Mouse (Mus musculus): Measurements from ENCODE around the gene Doc2g. TPM values are rescaled to one million over a fixed set of nuclear protein-coding genes. Genes with fewer than 3 reads are reported as not detected.

Gene Doc2g
- polyA plus RNA-seq, 1 experiment from 2014 or later, result 3.8 TPM

DNA sequence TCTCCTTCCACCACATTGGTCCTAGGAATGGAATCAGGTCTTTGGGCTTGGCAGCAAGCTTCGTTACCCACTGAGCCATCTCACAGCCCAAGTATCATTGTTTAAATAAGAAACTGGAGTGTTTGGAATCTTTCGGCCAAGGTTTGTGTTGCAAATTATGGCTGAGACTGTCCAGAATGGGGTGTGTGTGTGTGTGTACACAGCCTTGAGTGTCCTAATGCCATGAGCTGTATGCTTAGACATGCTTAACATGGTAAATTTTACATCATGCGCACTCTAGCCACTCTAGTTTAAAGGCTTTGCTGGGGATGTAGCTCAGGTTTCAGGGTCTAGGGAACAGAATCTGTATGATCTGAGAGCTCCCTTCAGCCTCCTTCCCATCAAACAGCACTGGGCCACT is 7.6 kb upstream of the Doc2g start:
- Histone ChIP-seq H3K4me2 (ENCODE audit: low read depth, low read length) (no peak overlapping the region), H3K9me3 (ENCODE audit: control insufficient read depth, low read length) (no peaks in the 10 kb centered on the region), H3K27me3 (ENCODE audit: control insufficient read depth, insufficient read depth, low read depth, low read length) (no peaks in the 10 kb centered on the region), H3K4me1 (replicated peaks; ENCODE audit: control insufficient read depth, insufficient read depth, low read length) (peaks cover 9% of the 10 kb centered on the region), H3K4me3 (ENCODE audit: low read length) (no peak overlapping the region), H3K9ac (ENCODE audit: low read length) (no peak overlapping the region), H3K27ac (ENCODE audit: low read length) (0 out of 2 replicates have a peak overlapping the region, but pooled peaks have one; percentile 24), H3K36me3 (ENCODE audit: control insufficient read depth, insufficient read depth, low read length) (no peaks in the 10 kb centered on the region)
- WGBS, result 56% methylated on average over 3 of the region's 3 CpGs
- no peak for ATAC-seq (ENCODE audit: low read depth)

GRCm38 (mm10) chr19:3996106-3996505 is 7.0 kb upstream of the Doc2g start:
- H3K9me3 ChIP-seq (ENCODE audit: control insufficient read depth, low read length), result no peaks in the 10 kb centered on the region
- ATAC-seq (ENCODE audit: low read depth), result no peak
- H3K27me3 ChIP-seq (ENCODE audit: control insufficient read depth, insufficient read depth, low read depth, low read length), result no peaks in the 10 kb centered on the region
- H3K36me3 ChIP-seq (ENCODE audit: control insufficient read depth, insufficient read depth, low read length), result no peaks in the 10 kb centered on the region
- H3K4me3 ChIP-seq (ENCODE audit: low read length), result no peak overlapping the region
- WGBS, result 47% methylated on average over 7 of the region's 7 CpGs
- H3K4me1 ChIP-seq (replicated peaks; ENCODE audit: control insufficient read depth, insufficient read depth, low read length), result peaks cover 12% of the 10 kb centered on the region
- no peak overlapping the region for H3K9ac ChIP-seq (ENCODE audit: low read length)
- H3K27ac ChIP-seq (ENCODE audit: low read length), result 0 out of 2 replicates have a peak overlapping the region, but pooled peaks have one; percentile 24
- no peak overlapping the region for H3K4me2 ChIP-seq (ENCODE audit: low read depth, low read length)

- Histone ChIP-seq H3K27ac (ENCODE audit: low read length) (no peak overlapping the region), H3K9ac (ENCODE audit: low read length) (no peak overlapping the region), H3K9me3 (ENCODE audit: control insufficient read depth, low read length) (no peaks in the 10 kb centered on the region), H3K27me3 (ENCODE audit: control insufficient read depth, insufficient read depth, low read depth, low read length) (no peaks in the 10 kb centered on the region), H3K36me3 (ENCODE audit: control insufficient read depth, insufficient read depth, low read length) (no peaks in the 10 kb centered on the region), H3K4me1 (replicated peaks; ENCODE audit: control insufficient read depth, insufficient read depth, low read length) (peaks cover 17% of the 10 kb centered on the region), H3K4me2 (ENCODE audit: low read depth, low read length) (no peak overlapping the region), H3K4me3 (ENCODE audit: low read length) (no peak overlapping the region)
- WGBS, result 74% methylated on average over 8 of the region's 8 CpGs
- ATAC-seq (ENCODE audit: low read depth), result no peak
Observed at GRCm38 (mm10) chr19:3996747-3997146, 6.4 kb upstream of the Doc2g start.

GRCm38 (mm10) chr19:3997231-3997630 is 5.9 kb upstream of the Doc2g start:
- no peak overlapping the region for H3K27ac ChIP-seq (ENCODE audit: low read length)
- 44% methylated on average over 8 of the region's 8 CpGs for WGBS
- no peaks in the 10 kb centered on the region for H3K9me3 ChIP-seq (ENCODE audit: control insufficient read depth, low read length)
- H3K36me3 ChIP-seq (ENCODE audit: control insufficient read depth, insufficient read depth, low read length), result no peaks in the 10 kb centered on the region
- no peak overlapping the region for H3K4me2 ChIP-seq (ENCODE audit: low read depth, low read length)
- ATAC-seq (ENCODE audit: low read depth), result no peak
- H3K27me3 ChIP-seq (ENCODE audit: control insufficient read depth, insufficient read depth, low read depth, low read length), result no peaks in the 10 kb centered on the region
- H3K4me3 ChIP-seq (ENCODE audit: low read length), result no peak overlapping the region
- H3K4me1 ChIP-seq (replicated peaks; ENCODE audit: control insufficient read depth, insufficient read depth, low read length), result peaks cover 17% of the 10 kb centered on the region
- no peak overlapping the region for H3K9ac ChIP-seq (ENCODE audit: low read length)

- Histone ChIP-seq H3K4me3 (ENCODE audit: low read length) (no peak overlapping the region), H3K9me3 (ENCODE audit: control insufficient read depth, low read length) (no peaks in the 10 kb centered on the region), H3K36me3 (ENCODE audit: control insufficient read depth, insufficient read depth, low read length) (no peaks in the 10 kb centered on the region), H3K4me1 (replicated peaks; ENCODE audit: control insufficient read depth, insufficient read depth, low read length) (peaks cover 17% of the 10 kb centered on the region), H3K9ac (ENCODE audit: low read length) (no peak overlapping the region), H3K4me2 (ENCODE audit: low read depth, low read length) (no peak overlapping the region), H3K27me3 (ENCODE audit: control insufficient read depth, insufficient read depth, low read depth, low read length) (no peaks in the 10 kb centered on the region), H3K27ac (ENCODE audit: low read length) (no peak overlapping the region)
- 62% methylated on average over 8 of the region's 8 CpGs for WGBS
- ATAC-seq (ENCODE audit: low read depth), result no peak
Observed at GRCm38 (mm10) chr19:3998335-3998734, 4.8 kb upstream of the Doc2g start.

DNA sequence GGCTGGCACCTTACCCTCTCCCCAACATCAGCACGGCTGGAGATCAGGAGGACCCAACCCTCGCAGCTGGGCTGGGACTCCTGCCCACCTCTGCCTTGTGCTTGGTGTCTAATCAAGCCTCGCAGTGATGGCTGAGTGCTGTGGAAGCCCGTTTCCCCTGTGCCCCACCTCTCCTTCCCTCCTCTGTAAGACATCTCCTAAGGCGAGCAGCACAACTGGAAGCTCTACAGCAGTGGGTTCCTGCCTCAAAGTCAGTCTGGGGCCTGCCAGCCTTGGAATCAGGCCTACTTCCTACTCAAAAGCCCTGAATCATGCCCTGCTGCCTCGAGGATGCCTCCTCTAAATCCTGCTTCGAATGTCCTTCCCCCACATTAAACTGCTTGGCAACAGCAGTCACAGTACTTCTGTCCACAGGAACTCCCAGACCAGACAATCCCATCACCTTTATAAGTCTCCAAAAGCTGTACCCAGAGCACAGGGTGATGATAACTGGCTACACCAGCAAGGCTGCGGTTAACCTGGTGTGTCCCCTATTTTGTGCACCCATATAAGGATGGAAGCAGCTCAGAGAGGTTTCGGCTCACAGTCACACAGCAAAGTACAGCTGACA is 3.9 kb upstream of the Doc2g start:
- Histone ChIP-seq H3K4me3 (ENCODE audit: low read length) (peak overlapping the region; percentile 78), H3K27me3 (ENCODE audit: control insufficient read depth, insufficient read depth, low read depth, low read length) (no peaks in the 10 kb centered on the region), H3K9me3 (ENCODE audit: control insufficient read depth, low read length) (no peaks in the 10 kb centered on the region), H3K4me2 (ENCODE audit: low read depth, low read length) (peak overlapping the region; percentile 84), H3K4me1 (replicated peaks; ENCODE audit: control insufficient read depth, insufficient read depth, low read length) (peaks cover 17% of the 10 kb centered on the region), H3K36me3 (ENCODE audit: control insufficient read depth, insufficient read depth, low read length) (no peaks in the 10 kb centered on the region), H3K9ac (ENCODE audit: low read length) (peak overlapping the region; percentile 82), H3K27ac (ENCODE audit: low read length) (no peak overlapping the region)
- WGBS, result 78% methylated on average over 9 of the region's 9 CpGs
- no peak for ATAC-seq (ENCODE audit: low read depth)

GRCm38 (mm10) chr19:4000119-4000900 is 2.8 kb upstream of the Doc2g start, which contains the start of the genes Nudt8 and Gm49405:
Gene Nudt8 (plus strand): TSS chr19:4000580.
Gene Gm49405 (plus strand): TSS chr19:4000626.
- peak within 1 kb of the TSS; percentile 78 for H3K4me3 ChIP-seq (ENCODE audit: low read length)
- peak within 1 kb of the TSS; percentile 98 for H3K27ac ChIP-seq (ENCODE audit: low read length)
- no peaks in the 10 kb centered on the region for H3K9me3 ChIP-seq (ENCODE audit: control insufficient read depth, low read length)
- H3K4me2 ChIP-seq (ENCODE audit: low read depth, low read length), result peak within 1 kb of the TSS; percentile 84
- H3K27me3 ChIP-seq (ENCODE audit: control insufficient read depth, insufficient read depth, low read depth, low read length), result no peaks in the 10 kb centered on the region
- H3K4me1 ChIP-seq (replicated peaks; ENCODE audit: control insufficient read depth, insufficient read depth, low read length), result peaks cover 17% of the 10 kb centered on the region
- peak; percentile 94 for ATAC-seq (ENCODE audit: low read depth)
- no peaks in the 10 kb centered on the region for H3K36me3 ChIP-seq (ENCODE audit: control insufficient read depth, insufficient read depth, low read length)
- peak within 1 kb of the TSS; percentile 82 for H3K9ac ChIP-seq (ENCODE audit: low read length)
- WGBS, result under 1% methylated on average over 64 of the region's 64 CpGs

GRCm38 (mm10) chr19:4000949-4001525 is 2.1 kb upstream of the Doc2g start:
- Histone ChIP-seq H3K4me3 (ENCODE audit: low read length) (peak overlapping the region; percentile 78), H3K4me2 (ENCODE audit: low read depth, low read length) (peak overlapping the region; percentile 84), H3K36me3 (ENCODE audit: control insufficient read depth, insufficient read depth, low read length) (no peaks in the 10 kb centered on the region), H3K9me3 (ENCODE audit: control insufficient read depth, low read length) (no peaks in the 10 kb centered on the region), H3K27me3 (ENCODE audit: control insufficient read depth, insufficient read depth, low read depth, low read length) (no peaks in the 10 kb centered on the region), H3K4me1 (replicated peaks; ENCODE audit: control insufficient read depth, insufficient read depth, low read length) (peaks cover 14% of the 10 kb centered on the region), H3K9ac (ENCODE audit: low read length) (peak overlapping the region; percentile 82), H3K27ac (ENCODE audit: low read length) (peak overlapping the region; percentile 98)
- ATAC-seq (ENCODE audit: low read depth), result peak; percentile 6; the same call in 1 of the 2 replicates
- WGBS, result 13% methylated on average over 17 of the region's 17 CpGs

DNA sequence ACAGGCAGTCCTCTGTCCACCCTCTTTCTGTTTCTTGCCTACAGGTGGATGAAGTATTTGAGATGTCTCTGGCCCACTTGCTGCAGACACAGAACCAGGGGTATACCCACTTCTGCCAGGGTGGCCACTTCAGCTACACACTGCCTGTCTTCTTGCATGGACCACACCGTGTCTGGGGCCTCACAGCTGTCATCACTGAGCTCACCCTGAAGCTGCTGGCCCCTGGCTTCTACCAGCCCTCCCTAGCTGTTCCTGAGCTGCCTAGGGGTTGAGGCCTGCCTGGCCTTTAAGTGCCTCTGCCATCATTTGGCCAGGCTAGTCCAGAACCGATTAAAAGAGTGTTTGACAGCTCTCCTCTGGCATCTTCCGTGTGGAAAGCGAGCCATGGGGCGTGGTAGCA is 1.4 kb upstream of the Doc2g start:
- Histone ChIP-seq H3K27ac (ENCODE audit: low read length) (no peak overlapping the region), H3K9ac (ENCODE audit: low read length) (no peak overlapping the region; the same call in 1 of the 2 replicates), H3K4me3 (ENCODE audit: low read length) (no peak overlapping the region), H3K36me3 (ENCODE audit: control insufficient read depth, insufficient read depth, low read length) (peaks cover under 1% of the 10 kb centered on the region; the same call in 1 of the 2 replicates), H3K4me2 (ENCODE audit: low read depth, low read length) (no peak overlapping the region), H3K9me3 (ENCODE audit: control insufficient read depth, low read length) (no peaks in the 10 kb centered on the region), H3K27me3 (ENCODE audit: control insufficient read depth, insufficient read depth, low read depth, low read length) (no peaks in the 10 kb centered on the region), H3K4me1 (replicated peaks; ENCODE audit: control insufficient read depth, insufficient read depth, low read length) (peaks cover 14% of the 10 kb centered on the region; the same call in 1 of the 2 replicates)
- ATAC-seq (ENCODE audit: low read depth), result no peak
- 71% methylated on average over 5 of the region's 5 CpGs for WGBS

Measured in lung, embryonic 16.5 days (tissue).